In genomic region chr10:51456369-51456768, GRCm38 (mm10) we compare ENCODE assay signal across 31 mouse cellular contexts. TPM values are rescaled to one million over a fixed set of nuclear protein-coding genes. Genes with fewer than 3 reads are reported as not detected.
DNase-seq lines count a peak whose midpoint lies in the region; ATAC-seq and TF ChIP-seq lines count a peak whose summit lies in the region.
"Had no signal": no experiment of that assay in that cellular context is flagged by ENCODE, and none has a peak within 500 bp of the region (broad histone marks: within the 10 kb centered on the region; RNA-seq: fewer than 3 reads in every experiment).

No protein-coding gene starts in this region.

- H3K27me3 ChIP-seq in CH12.LX (replicated peaks) = no peaks in the 10 kb centered on the region
- H3K27me3 ChIP-seq in intestine, embryonic 16.5 days (replicated peaks; ENCODE audit: control insufficient read depth, insufficient read depth, low read length) = no peaks in the 10 kb centered on the region
- H3K27me3 ChIP-seq: embryonic facial prominence, embryonic 15.5 days; forebrain, embryonic 12.5 days; heart, embryonic 12.5 days; hindbrain, embryonic 13.5 days; limb, embryonic 15.5 days; megakaryocyte, embryonic 14.5 days; midbrain, embryonic 12.5 days; neural tube, embryonic 13.5 days had no signal

- H3K4me1 ChIP-seq in CH12.LX (ENCODE audit: control insufficient read depth in 1 of 2, insufficient read depth in 2 of 2) = peaks cover 12 to 47% of the 10 kb centered on the region in 2 experiments
- no peaks in the 10 kb centered on the region for H3K4me1 ChIP-seq in intestine, embryonic 16.5 days (ENCODE audit: control insufficient read depth, insufficient read depth, low read length)
- H3K4me1 ChIP-seq: embryonic facial prominence, embryonic 10.5 days; embryonic facial prominence, embryonic 15.5 days; forebrain, embryonic 12.5 days; heart, embryonic 12.5 days; hindbrain, embryonic 13.5 days; limb, embryonic 10.5 days; limb, embryonic 15.5 days; midbrain, embryonic 12.5 days; neural tube, embryonic 13.5 days had no signal

- 77% methylated on average over 4 of the region's 4 CpGs for WGBS in intestine, embryonic 16.5 days

- no peak for DNase-seq in gastrocnemius, adult 2 months
- DNase-seq in gastrocnemius, postnatal 14 days = no peak
- DNase-seq in CH12.LX (ENCODE audit: extremely low read depth) = no peak
- DNase-seq in ovary, postnatal 36 days (ENCODE audit: low spot score) = no peak
- no peak for DNase-seq in thymus, postnatal 25 days
- DNase-seq: adrenal gland, postnatal 25 days; cerebellum, adult 9-11 months; gastrocnemius, postnatal 25 days; heart, postnatal 4 days; kidney, adult 9 months; kidney, postnatal 10 days; lung, embryonic 14.5 days; retina, postnatal 1 day; right cerebral cortex, postnatal 25 days had no signal

- no peaks in the 10 kb centered on the region for H3K36me3 ChIP-seq in CH12.LX (replicated peaks in 1 of 2; ENCODE audit: control insufficient read depth in 1 of 2, insufficient read depth in 1 of 2, low read length in 1 of 2)
- no peaks in the 10 kb centered on the region for H3K36me3 ChIP-seq in intestine, embryonic 16.5 days (ENCODE audit: control insufficient read depth, insufficient read depth, low read length)
- H3K36me3 ChIP-seq: embryonic facial prominence, embryonic 10.5 days; embryonic facial prominence, embryonic 15.5 days; forebrain, embryonic 12.5 days; heart, embryonic 12.5 days; hindbrain, embryonic 13.5 days; limb, embryonic 10.5 days; limb, embryonic 15.5 days; midbrain, embryonic 12.5 days; neural tube, embryonic 13.5 days had no signal

- no peak overlapping the region for H3K4me2 ChIP-seq in CH12.LX (ENCODE audit: insufficient read depth, low read depth, poor library complexity, severe bottlenecking)
- H3K4me2 ChIP-seq in intestine, embryonic 16.5 days (ENCODE audit: low read depth, low read length) = no peak overlapping the region
- H3K4me2 ChIP-seq: embryonic facial prominence, embryonic 15.5 days; forebrain, embryonic 12.5 days; heart, embryonic 12.5 days; hindbrain, embryonic 13.5 days; limb, embryonic 15.5 days; lung, embryonic 14.5 days; midbrain, embryonic 12.5 days; neural tube, embryonic 13.5 days had no signal

- TF ChIP-seq RAD21 in CH12.LX (IDR thresholded peaks at IDR 0.05; ENCODE audit: low read depth, low read length) = no peak

- no peak for TF ChIP-seq POLR2A in CH12.LX (IDR thresholded peaks at IDR 0.05; ENCODE audit: low read depth, low read length)

- H3K4me3 ChIP-seq in gastrocnemius, adult 2 months = no peak overlapping the region
- no peak overlapping the region for H3K4me3 ChIP-seq in CH12.LX (replicated peaks in 1 of 3; ENCODE audit: low read depth in 2 of 3, low read length in 2 of 3, poor library complexity in 1 of 3)
- no peak overlapping the region for H3K4me3 ChIP-seq in intestine, embryonic 16.5 days (ENCODE audit: low read length)
- H3K4me3 ChIP-seq: embryonic facial prominence, embryonic 10.5 days; embryonic facial prominence, embryonic 15.5 days; forebrain, embryonic 12.5 days; heart, embryonic 12.5 days; hindbrain, embryonic 13.5 days; limb, embryonic 10.5 days; limb, embryonic 15.5 days; megakaryocyte, embryonic 14.5 days; midbrain, embryonic 12.5 days; neural tube, embryonic 13.5 days had no signal

- H3K27ac ChIP-seq in gastrocnemius, adult 2 months = 0 out of 2 replicates have a peak overlapping the region, but pooled peaks have one; percentile 16
- H3K27ac ChIP-seq in CH12.LX (ENCODE audit: insufficient read depth, low read depth) = peak overlapping the region; percentile 54; the same call in 1 of the 2 replicates
- no peak overlapping the region for H3K27ac ChIP-seq in intestine, embryonic 16.5 days (ENCODE audit: low read length)
- H3K27ac ChIP-seq: embryonic facial prominence, embryonic 10.5 days; embryonic facial prominence, embryonic 15.5 days; forebrain, embryonic 12.5 days; hindbrain, embryonic 13.5 days; limb, embryonic 10.5 days; limb, embryonic 15.5 days; midbrain, embryonic 12.5 days; neural tube, embryonic 13.5 days had no signal

- dilution Hi-C loops in CH12.LX (cut with MboI; ENCODE audit: extremely low pct_ligation_motif_present, extremely low pct_unique_long_range_greater_than_20kb, low sequenced_read_pairs) = no loop called here

- H3K79me2 ChIP-seq in CH12.LX (replicated peaks; ENCODE audit: control insufficient read depth, extremely low read depth, insufficient read depth, poor library complexity, severe bottlenecking) = no peaks in the 10 kb centered on the region

- peak; percentile 29 for ATAC-seq in common myeloid progenitor, adult 5-6 weeks (replicated peaks; ENCODE audit: low read depth, poor library complexity, severe bottlenecking)
- ATAC-seq in megakaryocyte, adult 5-6 weeks (ENCODE audit: poor library complexity, severe bottlenecking) = peak; percentile 30
- no peak for ATAC-seq in intestine, embryonic 16.5 days
- ATAC-seq: intestine, postnatal 0 days had no signal

- intact Hi-C loops in gastrocnemius, adult 2 months (cut with DNase I) = no loop called here
- intact Hi-C loops in gastrocnemius, postnatal 14 days (cut with DNase I; ENCODE audit: low total_unique reads) = no loop called here

- in situ Hi-C loops in CH12.LX (cut with MboI; ENCODE audit: low pct_ligation_motif_present, low pct_unique_long_range_greater_than_20kb, low sequenced_read_pairs) = no loop called here

- TF ChIP-seq EP300 in CH12.LX (IDR thresholded peaks at IDR 0.05; ENCODE audit: low read length) = no peak

- no peak for TF ChIP-seq CTCF in gastrocnemius, adult 2 months (IDR thresholded peaks at IDR 0.05)
- TF ChIP-seq CTCF in CH12.LX (conservative IDR thresholded peaks at IDR 0.05 in 1 of 2, IDR thresholded peaks at IDR 0.05 in 1 of 2; ENCODE audit: low read depth in 2 of 2, low read length in 2 of 2) = no peak

- no peak overlapping the region for H3K9ac ChIP-seq in CH12.LX (ENCODE audit: insufficient read depth, low read depth)
- no peak overlapping the region for H3K9ac ChIP-seq in intestine, embryonic 16.5 days (ENCODE audit: low read depth, low read length)
- H3K9ac ChIP-seq: embryonic facial prominence, embryonic 15.5 days; forebrain, embryonic 12.5 days; heart, embryonic 12.5 days; hindbrain, embryonic 13.5 days; limb, embryonic 15.5 days; lung, embryonic 14.5 days; midbrain, embryonic 12.5 days; neural tube, embryonic 13.5 days had no signal

- H3K9me3 ChIP-seq in CH12.LX (replicated peaks; ENCODE audit: low read length) = no peaks in the 10 kb centered on the region
- H3K9me3 ChIP-seq in intestine, embryonic 16.5 days (ENCODE audit: control insufficient read depth, low read length) = no peaks in the 10 kb centered on the region
- H3K9me3 ChIP-seq: embryonic facial prominence, embryonic 10.5 days; embryonic facial prominence, embryonic 15.5 days; forebrain, embryonic 12.5 days; heart, embryonic 12.5 days; hindbrain, embryonic 13.5 days; limb, embryonic 10.5 days; limb, embryonic 15.5 days; megakaryocyte, embryonic 14.5 days; midbrain, embryonic 12.5 days; neural tube, embryonic 13.5 days had no signal

TF ChIP-seq in CH12.LX, 34 proteins besides CTCF, POLR2A, EP300 and RAD21 (continues in another document):
- TF ChIP-seq SIN3A (IDR thresholded peaks at IDR 0.05; ENCODE audit: low read length) = no peak
- TF ChIP-seq ZC3H11A (IDR thresholded peaks at IDR 0.05; ENCODE audit: low read depth, low read length) = no peak
- no peak for TF ChIP-seq ZKSCAN1 (IDR thresholded peaks at IDR 0.05; ENCODE audit: borderline replicate concordance, low read depth, low read length)
- TF ChIP-seq POLR2AphosphoS2 (IDR thresholded peaks at IDR 0.05; ENCODE audit: low read depth, low read length) = no peak
- no peak for TF ChIP-seq TBP (conservative IDR thresholded peaks at IDR 0.05; ENCODE audit: low read depth, low read length)
- no peak for TF ChIP-seq MAFK (IDR thresholded peaks at IDR 0.05; ENCODE audit: insufficient replicate concordance, low read length)
- TF ChIP-seq ELF1 (IDR thresholded peaks at IDR 0.05; ENCODE audit: low read depth, low read length) = no peak
- no peak for TF ChIP-seq CHD1 (IDR thresholded peaks at IDR 0.05; ENCODE audit: low read depth, low read length)
- TF ChIP-seq IRF4 (IDR thresholded peaks at IDR 0.05; ENCODE audit: low read depth, low read length) = no peak
- no peak for TF ChIP-seq ZMIZ1 (IDR thresholded peaks at IDR 0.05; ENCODE audit: low read depth, low read length)
- TF ChIP-seq NRF1 (IDR thresholded peaks at IDR 0.05; ENCODE audit: low read depth, low read length) = no peak
- no peak for TF ChIP-seq JUND (conservative IDR thresholded peaks at IDR 0.05; ENCODE audit: low read depth, low read length)
- TF ChIP-seq NELFE (IDR thresholded peaks at IDR 0.05; ENCODE audit: low read depth, low read length) = no peak
- no peak for TF ChIP-seq GABPA (IDR thresholded peaks at IDR 0.05; ENCODE audit: insufficient replicate concordance, low read depth, low read length)

RNA-seq across cellular contexts. Expression of gene Gm49339, which starts 24.0 kb away (rescaled TPM):
- not detected for total RNA-seq in gastrocnemius, adult 2 months (2021)
- under 1 TPM; 0.47 to 0.51 TPM for total RNA-seq in gastrocnemius, postnatal 14 days (2021)
- total RNA-seq in CH12.LX (2012; rRNA removed) (3.4 and 3.8 TPM in 2 replicates), CH12.LX (2014; rRNA removed) (14.5 and 15.3 TPM in 2 replicates)
- polyA plus RNA-seq in CH12.LX (2012; ENCODE audit: insufficient read length, low read depth) = 1.0 and 2.7 TPM in 2 replicates
- total RNA-seq in common myeloid progenitor, adult 5-6 weeks (2017) = not detected in 2 replicates
- total RNA-seq in megakaryocyte, adult 5-6 weeks (2015) = 18.4 and 53.3 TPM in 2 replicates
- total RNA-seq in megakaryocyte, adult 5-6 weeks (2017) = 25.7 and 36.4 TPM in 2 replicates
- polyA plus RNA-seq in intestine, embryonic 16.5 days (2015; fragmentation: Nextera tagmentation; extraction: Ambion mirVana) = 0.72 TPM in 1 of 2 replicates, not detected in the other
- total RNA-seq: left cerebral cortex, postnatal 10 days had no signal
- polyA plus RNA-seq: embryonic facial prominence, embryonic 10.5 days; heart, embryonic 12.5 days; hindbrain, embryonic 13.5 days; midbrain, embryonic 12.5 days; midbrain, postnatal 0 days; neural tube, embryonic 13.5 days; stomach, embryonic 14.5 days had no signal

RNA-seq across cellular contexts. Expression of gene Lilr4b, which starts 24.1 kb away (rescaled TPM):
- total RNA-seq in gastrocnemius, adult 2 months (2021) = under 1 TPM; 0.78 to 0.97 TPM
- under 1 TPM; 0.31 to 0.70 TPM for total RNA-seq in gastrocnemius, postnatal 14 days (2021)
- total RNA-seq in CH12.LX (2012; rRNA removed) (1.3 and 1.7 TPM in 2 replicates), CH12.LX (2014; rRNA removed) (3.1 and 6.1 TPM in 2 replicates)
- 13.0 and 19.4 TPM in 2 replicates for polyA plus RNA-seq in CH12.LX (2012; ENCODE audit: insufficient read length, low read depth)
- total RNA-seq in common myeloid progenitor, adult 5-6 weeks (2017) = 8.1 and 11.0 TPM in 2 replicates
- total RNA-seq in megakaryocyte, adult 5-6 weeks (2015) = 418 and 485 TPM in 2 replicates
- 237 and 284 TPM in 2 replicates for total RNA-seq in megakaryocyte, adult 5-6 weeks (2017)
- polyA plus RNA-seq in intestine, embryonic 16.5 days (2015; fragmentation: Nextera tagmentation; extraction: Ambion mirVana) = 0.70 and 0.98 TPM in 2 replicates
- total RNA-seq: left cerebral cortex, postnatal 10 days had no signal
- polyA plus RNA-seq: embryonic facial prominence, embryonic 10.5 days; forebrain, embryonic 12.5 days; midbrain, embryonic 12.5 days had no signal

RNA-seq across cellular contexts. Expression of gene Lilrb4a, which starts 34.4 kb away (rescaled TPM):
- total RNA-seq in gastrocnemius, adult 2 months (2021) = under 1 TPM; 0.75 to 0.84 TPM
- under 1 TPM; 0.33 to 0.70 TPM for total RNA-seq in gastrocnemius, postnatal 14 days (2021)
- total RNA-seq in CH12.LX (2012; rRNA removed) (2.8 and 4.1 TPM in 2 replicates), CH12.LX (2014; rRNA removed) (11.3 and 19.2 TPM in 2 replicates)
- 48.0 and 53.3 TPM in 2 replicates for polyA plus RNA-seq in CH12.LX (2012; ENCODE audit: insufficient read length, low read depth)
- 11.6 and 17.0 TPM in 2 replicates for total RNA-seq in common myeloid progenitor, adult 5-6 weeks (2017)
- total RNA-seq in megakaryocyte, adult 5-6 weeks (2015) = 925 and 1,007 TPM in 2 replicates
- total RNA-seq in megakaryocyte, adult 5-6 weeks (2017) = 681 and 727 TPM in 2 replicates
- polyA plus RNA-seq in intestine, embryonic 16.5 days (2015; fragmentation: Nextera tagmentation; extraction: Ambion mirVana) = 1.6 and 2.3 TPM in 2 replicates

Comparison
In these comparisons a context has a peak if more than half of its experiments do, and no peak if none do; other contexts are left out.
1. RNA of gene Lilr4b, which starts 24.1 kb away (total RNA-seq): 237 to 485 TPM in megakaryocyte, adult 5-6 weeks; 8.1 to 11.0 TPM in common myeloid progenitor, adult 5-6 weeks, 1.3 to 6.1 TPM in CH12.LX, 0.78 to 0.97 TPM in gastrocnemius, adult 2 months and 0.31 to 0.70 TPM in gastrocnemius, postnatal 14 days; every median in the first group is over 10 times any median in the second.
2. RNA of gene Lilrb4a, which starts 34.4 kb away (total RNA-seq): 681 to 1,007 TPM in megakaryocyte, adult 5-6 weeks; 11.6 to 17.0 TPM in common myeloid progenitor, adult 5-6 weeks, 2.8 to 19.2 TPM in CH12.LX, 0.75 to 0.84 TPM in gastrocnemius, adult 2 months and 0.33 to 0.70 TPM in gastrocnemius, postnatal 14 days; every median in the first group is over 10 times any median in the second.